Mouse (Mus musculus) cerebellum, postnatal 25 days (tissue): ENCODE data around the gene Cpne2.

ENCODE experiments used
- DNase-seq, 2 experiments: peaks; one replicate each; pipeline ENCODE4 v3.0.0; 2021; ENCODE audit warnings: mixed read lengths in 2 of 2

Gene Cpne2

DNA sequence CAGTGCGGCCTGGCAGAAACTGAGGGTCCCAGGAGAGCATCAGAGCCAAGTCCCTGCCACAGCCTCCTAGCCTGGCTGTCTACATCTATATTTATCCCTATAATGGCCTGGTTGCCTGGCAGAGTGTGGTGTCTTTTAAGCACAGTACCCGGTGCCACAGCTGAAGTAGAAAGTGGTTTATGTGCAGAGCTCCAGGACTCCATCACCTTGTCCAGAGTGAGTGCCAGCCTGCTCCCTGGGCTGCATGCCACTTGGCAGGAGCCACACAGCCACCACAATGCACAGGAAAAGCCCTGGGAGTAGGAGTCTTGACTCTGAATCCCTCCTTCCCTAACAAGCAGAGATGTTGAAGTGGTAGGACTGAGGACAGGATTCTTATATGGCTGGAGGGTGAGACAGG lies 4.7 kb downstream of the Cpne2 start:
- DNase-seq = peak; percentile 29 to 58

DNA sequence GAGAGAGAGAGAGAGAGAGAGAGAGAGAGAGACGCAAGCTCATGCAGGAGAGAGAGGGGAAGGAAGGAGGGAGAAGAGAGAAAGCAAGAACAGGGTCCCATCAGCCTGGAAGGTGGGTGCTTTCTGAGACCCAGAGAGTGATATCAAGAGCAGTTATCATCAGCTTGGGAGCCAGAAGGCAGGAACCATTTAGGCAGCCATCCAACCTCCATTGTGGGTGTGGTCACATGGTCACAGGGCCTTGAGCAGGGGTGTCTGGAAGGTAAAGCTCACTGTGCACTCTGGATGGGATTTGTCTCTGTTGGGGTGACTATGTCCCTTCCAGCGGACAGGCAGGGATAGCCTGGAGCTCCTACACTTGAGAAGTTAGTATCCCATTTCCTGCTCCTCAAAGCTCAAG lies 7.2 kb downstream of the Cpne2 start:
- DNase-seq = no peak

DNA sequence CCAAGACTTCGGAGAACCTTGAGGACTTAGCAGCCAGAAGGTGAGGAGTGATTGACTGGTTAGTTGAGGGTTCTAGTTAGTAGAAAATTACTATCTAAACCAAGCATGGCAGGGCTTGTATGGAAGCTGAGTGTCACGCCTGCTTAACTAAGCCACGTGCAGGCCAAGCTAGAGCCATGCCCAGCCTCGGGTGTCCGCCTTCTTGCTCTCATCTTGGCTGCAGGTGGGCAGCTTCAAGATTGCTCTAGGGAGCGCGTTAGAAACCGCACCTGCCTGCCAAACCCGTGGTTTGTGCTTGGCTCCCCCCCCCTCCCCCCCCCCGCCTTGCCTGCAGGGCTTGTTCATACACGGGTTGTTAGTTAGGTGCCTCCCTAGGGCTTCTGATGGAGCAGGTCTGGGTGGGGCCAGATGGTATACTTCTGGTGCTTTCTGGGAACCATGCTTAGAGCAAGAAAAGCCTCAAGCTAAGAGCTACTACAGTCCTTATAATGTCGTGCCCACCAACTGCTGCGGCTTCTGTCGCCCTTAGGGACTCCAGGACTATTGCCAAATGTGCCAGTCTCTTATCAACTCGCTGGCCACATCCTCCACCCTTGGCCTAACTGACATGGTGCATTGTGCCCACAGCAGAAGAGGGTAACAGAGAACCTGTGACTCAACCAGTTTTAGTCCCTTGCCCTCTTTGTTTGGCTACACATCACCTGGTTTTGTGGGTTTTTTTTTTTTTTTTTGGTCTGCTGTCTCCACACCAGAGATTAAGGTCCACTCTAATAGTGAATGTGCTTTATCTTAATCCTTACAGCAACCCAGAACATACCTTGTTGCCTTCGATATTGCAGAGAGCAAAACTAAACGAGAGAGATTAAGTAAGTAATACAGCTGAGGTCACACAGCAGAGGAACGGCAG lies 8.4 kb downstream of the Cpne2 start:
- no peak for DNase-seq

DNA sequence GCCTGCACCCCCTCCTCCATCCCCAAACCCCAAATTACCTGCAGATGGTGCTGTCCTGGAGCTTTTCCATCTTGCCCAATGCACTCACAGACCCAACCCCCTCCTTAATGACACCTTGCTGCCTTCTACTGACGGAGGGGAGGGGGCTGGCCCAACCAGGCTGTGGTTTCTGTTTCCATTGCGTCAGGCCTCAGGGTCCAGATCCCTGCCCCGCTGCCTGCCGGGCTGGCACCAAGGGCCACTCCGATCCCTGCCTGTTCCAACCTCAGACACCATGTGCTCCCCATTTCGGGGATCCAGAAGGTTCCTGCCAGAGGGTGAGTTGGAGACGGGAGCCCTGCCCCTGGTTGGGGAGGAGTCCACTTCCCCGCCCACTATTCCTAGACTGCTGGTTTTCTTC lies 11.2 kb downstream of the Cpne2 start:
- no peak for DNase-seq

DNA sequence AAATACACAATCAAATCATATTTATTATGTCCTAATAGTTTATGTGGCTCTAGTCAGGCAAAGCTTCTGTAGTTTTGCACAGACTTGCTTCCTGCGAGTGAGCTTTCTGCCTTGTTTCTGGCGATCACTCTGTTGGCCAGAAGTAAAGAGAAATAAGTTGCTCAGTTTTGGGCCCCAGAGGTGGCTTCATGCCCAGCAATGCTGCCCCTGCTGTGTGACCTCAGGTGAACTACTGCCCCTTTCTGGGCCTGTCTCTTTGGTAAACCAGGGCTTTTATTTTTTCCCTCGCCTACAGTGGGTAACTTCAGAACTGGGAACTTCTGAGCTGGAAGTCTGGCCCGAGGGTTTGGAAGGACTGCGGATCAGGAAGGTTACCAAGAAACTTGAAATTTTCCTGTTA lies 16.3 kb downstream of the Cpne2 start:
- DNase-seq = peak in 1 of 2 experiments; percentile 31

DNA sequence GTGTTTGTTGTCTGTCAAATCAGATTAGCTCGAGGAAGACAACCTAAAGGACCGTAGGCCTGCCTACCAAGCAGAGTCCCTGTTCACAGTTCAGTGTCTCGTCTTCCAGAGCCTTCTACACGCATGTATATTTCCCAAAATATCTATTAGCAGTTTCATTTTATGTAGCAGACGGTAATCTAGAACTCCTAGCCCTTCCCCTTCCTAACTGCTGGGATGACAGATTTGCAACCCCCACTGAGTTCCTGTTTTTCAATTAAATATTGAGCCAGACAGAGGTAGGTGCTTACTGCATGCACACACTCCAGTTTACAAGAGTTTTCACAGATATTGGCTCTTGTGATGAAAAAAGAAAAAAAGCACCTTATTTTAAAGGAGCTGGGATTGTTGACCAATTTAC lies 16.7 kb downstream of the Cpne2 start:
- no peak for DNase-seq

DNA sequence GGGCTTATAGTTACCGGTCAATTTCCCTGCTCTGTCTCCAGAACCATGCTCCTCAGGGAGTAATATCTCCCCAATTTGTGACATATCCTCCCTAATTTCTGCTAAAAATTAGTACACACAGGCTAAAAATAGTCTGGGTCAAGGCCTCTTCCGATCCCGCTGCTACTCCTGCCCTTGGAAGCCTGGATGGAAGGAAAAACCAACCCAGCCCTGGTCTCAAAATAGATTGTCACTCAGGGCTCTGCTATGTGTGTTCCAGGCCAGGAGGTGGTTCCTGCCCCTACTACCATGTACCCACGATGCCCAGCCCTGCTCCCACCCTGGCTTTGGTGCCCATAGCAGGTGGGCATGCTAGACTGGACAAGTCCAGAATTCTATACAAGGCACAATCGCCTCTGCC lies 17.2 kb downstream of the Cpne2 start:
- DNase-seq = no peak

DNA sequence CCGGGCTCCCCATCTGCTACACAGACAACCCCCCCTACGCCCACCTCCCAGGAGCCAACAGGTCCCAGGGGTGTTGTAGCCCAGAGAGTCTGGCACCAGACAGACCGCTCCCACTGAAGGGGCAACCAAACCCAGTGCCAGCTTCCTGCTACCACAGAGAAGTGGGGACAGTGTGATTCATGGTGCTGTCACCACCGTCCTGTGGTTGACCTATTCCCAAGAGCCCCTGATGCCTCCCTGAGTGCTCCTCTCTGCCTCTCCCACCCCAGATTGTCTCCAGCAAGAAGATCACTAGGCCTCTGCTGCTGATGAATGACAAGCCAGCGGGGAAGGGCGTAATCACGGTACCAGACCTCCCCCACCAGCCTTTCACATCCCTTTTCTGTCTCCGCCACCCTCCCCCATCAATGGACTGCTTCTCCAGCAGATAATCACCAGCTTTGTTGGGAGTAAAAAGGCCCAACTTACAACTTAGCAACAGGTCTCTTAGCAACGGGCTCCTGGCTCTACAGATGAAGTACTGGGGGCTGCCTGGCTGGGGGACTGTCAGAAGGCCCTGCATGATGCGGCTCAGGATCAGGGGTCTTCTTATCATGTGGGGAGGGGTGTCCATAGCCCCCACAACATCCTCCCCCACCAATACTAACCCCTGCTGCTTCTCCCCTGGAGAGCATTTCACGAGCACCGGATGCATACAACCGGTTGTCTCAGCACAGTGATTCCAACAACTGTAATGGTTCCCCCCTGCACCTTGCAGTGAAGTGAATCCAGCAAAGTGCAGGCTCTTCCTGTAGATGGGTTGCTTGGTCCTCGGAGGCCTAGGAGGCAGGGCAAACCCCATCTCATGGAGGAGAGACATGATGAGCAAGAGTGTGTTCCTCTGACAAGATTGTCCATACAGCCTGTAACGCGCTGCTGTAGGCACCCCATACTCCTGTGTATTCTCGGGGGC lies 19.0 kb downstream of the Cpne2 start:
- DNase-seq = peak in 1 of 2 experiments; percentile 37

DNA sequence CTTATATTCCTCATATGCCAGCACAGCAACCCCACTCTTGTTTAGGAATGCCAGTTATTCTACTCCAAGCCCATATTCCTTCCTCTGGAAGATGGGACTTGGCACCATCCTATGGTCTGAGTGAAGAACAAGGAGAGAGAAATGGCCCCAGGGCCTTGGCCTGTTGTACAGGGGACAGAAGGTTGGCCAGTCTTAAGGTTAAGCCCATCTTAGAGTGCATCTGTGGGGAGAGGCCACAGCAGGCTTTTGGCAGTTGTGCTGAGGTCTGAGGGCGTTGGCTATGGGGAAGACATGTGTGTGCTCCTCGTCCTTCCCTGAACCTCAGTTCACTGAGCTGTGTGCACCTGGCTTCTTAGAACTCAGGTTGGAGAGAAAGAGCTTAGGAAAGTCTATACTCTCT lies 19.9 kb downstream of the Cpne2 start:
- no peak for DNase-seq

DNA sequence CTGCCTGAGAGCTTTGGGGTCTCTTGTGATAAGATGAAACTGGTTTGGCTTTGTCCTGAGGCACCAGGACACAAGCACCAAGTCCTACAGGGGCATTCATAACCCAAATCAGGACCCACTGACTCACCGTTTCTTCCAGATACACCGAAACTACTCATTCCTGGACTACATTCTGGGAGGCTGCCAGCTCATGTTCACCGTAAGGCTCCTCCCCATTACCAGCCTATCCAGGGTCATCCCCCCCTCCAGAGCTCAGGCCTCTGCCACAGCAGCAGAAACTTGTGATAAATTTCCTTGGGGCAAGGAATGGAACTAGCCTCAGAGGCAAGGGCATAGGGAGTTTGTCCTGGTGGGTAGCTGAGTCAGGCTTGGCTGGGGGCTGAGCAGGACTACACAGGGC lies 24.5 kb downstream of the Cpne2 start:
- DNase-seq = no peak

DNA sequence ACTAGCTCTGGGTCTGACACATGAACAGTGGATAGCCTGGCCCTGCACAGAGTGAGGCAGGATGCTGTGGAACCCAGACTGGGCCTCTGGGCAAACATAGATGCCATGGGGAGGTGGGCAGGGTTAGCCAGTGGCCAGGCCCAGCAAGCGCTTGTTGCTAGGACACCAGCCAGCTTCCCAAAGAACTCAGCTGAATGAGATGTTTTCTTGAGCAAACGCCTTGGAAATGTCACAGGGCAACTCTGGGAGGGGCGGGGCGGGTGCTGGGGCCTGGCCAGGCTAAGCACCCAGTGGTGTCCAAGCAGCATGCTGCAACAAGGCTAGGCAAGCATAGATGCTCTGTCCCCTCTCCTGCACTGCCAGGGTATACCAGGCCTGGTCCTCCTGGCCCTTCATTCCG lies 28.5 kb downstream of the Cpne2 start:
- DNase-seq = peak in 1 of 2 experiments; percentile 33

DNA sequence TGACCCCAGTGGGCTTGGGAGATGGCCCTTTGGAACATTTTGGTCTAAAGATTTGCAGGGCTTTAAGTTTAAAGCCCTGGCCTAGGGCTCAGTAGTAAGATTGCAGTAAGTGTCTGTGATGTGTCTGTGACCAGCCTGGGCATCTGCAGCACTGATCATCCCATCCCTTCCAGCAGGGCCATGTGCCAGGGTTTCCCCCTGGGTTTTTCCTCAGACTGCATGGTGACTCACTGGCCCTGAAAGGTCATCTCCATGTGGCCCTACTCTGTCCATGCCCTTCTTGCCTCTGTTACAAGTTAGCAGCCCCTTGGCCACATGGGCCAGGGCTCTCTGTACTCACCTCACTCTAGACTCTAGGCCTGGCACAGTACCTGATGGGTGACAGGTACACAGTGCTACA lies 31.6 kb downstream of the Cpne2 start:
- DNase-seq = no peak

DNA sequence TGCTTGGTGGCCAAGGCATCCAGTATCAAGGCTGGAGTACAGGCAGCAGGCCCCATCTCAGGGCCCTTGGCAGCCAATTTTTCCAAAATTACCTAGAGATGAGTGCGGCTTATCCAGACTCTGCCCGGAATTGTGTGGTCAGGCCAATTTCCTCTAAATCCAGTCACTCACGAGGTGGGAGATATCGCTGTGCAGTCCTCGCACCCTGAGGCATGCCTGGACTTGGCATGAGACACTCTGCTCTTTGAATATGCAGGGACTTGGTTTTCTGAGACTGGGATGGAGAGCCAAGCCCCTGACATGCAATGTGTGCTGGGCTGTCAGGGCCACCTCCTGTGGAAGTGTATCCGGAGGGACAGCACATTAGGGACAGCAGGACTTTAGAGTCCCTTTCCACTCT lies 33.2 kb downstream of the Cpne2 start:
- no peak for DNase-seq

DNA sequence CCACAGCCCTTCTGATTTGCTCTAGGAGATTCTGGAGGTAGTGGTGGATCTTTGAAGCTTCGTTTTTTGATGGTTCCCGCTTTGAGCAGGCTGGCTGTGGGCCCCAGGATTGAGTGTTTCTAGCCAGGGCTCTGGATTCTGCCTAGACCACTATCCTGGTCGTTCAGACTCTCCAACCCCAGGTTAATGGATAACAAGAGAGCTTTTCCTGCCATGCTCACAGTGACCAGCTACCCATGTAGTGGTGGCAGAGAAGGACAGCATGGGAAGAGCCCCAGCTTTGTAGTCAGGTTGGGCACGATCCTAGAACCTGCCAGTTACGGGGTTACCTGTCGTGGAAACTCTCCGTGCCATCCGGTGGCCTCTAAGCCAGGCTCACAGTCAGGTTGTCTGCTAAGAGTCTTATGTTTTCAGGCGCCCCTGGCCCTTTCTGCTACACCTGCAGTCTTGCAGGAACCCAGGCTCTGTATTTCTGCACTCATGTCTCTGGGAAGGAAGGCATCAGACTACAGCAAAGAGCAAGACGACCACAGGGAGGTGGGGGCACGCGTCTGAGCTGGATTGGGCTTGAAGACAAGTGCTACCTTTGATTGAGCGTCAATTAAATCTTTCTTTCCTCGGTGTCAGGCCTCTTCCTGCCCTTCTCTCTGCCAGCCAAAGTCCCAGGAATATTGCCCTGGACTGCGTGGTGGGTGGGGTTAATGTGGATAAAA lies 33.8 kb downstream of the Cpne2 start:
- no peak for DNase-seq

DNA sequence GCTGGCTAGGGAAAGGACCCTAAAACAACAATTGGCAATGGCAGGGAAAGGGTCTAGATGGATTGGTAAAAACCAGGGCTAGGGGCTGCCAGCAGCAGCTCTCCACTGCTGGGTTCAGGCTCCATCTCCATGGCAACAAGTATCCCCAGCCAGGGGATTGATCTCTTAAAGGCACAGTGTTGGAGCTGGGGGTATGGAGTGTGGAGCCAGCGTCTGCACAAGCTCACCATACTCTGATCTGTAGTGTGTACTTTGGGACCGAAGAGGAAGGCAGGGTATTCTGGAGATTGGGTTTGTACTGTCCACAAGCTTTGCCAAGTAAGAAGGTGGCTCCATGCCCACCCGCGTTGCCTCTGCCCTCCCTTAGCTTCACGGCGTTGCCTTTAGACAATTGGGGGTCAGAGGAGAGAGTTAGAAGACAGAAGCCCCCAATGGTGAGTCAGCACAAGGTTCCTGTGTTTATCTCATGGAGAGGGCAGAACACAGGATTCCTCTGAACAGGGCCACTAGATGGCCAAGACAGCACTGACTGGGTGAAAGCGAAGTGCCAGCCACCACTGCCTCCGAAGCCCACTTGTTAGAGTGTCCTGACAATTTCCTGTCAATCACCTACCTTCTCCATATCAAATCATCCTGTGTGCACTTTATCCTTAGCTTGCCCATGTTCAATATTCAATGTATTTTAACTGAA lies 34.5 kb downstream of the Cpne2 start:
- DNase-seq = no peak

DNA sequence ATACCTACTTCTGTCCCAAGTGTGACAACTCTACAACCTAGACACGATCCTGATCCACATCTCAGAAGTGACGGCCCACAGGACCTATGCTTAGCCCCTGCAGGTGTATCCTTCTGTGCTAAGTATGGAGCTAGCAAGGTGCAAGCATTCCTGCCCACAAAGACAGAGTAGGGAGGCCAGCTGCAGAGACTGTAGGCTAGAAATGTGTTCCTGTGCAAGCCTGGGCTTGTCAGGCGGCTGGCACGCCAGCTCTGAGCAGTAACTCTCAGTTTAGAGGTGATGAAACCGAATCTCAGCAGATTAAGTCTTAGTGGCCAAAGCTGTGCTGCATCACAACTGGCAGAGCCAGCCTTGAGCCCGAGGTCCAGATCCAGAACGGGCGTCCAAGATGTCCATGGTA lies 35.3 kb downstream of the Cpne2 start:
- DNase-seq = no peak

DNA sequence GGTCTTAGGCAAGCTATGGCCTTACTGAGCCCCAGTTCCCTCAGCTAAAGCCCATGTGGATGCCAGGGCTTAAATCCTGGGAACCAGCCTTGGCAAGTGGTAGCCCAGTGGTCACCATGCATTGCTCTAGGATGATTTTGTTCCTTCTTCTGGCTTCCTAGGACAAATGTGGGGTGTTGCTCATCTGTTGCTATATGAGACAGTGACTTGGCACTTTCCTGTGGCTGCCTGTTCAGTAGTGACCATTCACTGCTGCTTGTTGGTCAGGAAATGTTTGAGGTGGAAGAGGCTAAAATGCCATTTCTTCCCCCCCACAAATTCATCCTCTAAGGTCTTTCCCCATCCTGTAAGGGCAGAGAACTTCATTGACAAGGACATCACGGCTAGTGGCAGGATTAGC lies 36.6 kb downstream of the Cpne2 start:
- no peak for DNase-seq

DNA sequence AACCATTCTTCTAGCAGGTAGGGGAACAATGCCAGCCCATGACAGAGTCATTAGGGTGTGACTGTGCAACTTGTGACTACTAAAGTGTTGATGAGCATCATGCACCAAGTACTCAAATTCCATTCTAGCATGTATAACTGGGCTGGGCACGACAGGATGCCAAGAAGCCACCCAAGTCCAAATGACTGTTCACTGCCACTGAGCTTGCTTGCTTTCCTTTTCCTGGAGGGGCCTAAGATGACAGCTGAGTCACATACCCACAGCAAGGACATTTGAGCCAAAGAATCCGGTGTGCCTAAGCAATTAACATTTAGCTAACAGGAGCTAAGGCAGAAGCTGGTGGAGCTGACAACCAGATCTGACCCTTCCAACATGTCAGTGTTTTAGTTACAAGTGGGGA lies 39.1 kb downstream of the Cpne2 start:
- DNase-seq = no peak

DNA sequence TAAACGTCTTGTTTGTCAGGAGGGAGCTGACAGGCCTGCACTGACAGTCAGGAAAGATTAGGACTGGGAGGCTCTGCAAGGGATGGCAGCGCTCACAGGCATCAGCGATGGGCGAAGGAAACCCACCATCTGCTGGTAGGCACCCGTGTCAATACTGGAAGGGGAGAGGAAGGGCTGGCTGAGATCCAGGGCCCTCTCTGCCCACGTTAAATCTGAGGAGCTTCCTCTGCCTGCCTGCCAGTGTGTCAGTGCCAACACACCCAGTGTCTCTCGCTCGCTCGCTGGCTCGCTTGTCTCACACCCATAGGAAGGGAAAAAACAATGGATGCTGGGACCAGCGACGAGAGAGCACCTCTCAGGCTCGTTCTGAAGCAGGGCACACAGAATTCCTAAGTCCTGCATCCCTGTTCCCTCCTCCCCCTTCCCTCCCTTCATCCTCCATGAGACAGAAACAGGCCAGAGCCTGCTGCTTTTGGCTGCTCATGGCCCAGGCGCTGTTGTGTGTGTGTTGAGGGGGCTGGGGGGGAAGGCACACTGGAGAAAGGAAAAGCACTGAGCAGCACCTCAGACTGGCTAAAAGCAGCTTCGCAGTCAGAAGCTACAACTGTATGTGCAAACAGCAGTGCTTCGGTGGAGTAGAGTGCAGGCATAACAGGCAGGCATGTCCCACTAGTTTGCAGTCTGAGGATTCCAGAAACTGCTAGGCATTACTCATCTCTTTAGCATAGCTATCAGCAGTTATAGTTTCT lies 41.5 kb downstream of the Cpne2 start:
- DNase-seq = peak; percentile 78 to 82

DNA sequence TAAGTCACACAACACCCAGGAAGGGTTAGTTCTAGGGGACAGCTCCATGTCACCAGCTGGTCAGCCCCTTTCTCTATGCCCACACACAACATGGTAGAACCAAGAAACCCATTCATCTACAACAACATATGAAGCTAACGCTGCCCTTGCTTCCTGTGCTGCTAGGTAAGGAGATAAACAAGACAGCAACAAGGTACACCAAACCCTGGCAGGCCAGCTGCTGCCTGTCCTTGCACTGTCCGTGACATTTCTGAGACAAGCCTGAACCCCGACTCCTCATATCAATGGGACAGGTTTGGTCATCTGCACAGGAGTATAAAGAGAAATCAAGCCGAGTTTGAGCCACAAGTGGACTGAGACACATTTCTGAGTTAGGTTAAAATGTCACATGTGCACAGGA lies 42.4 kb downstream of the Cpne2 start:
- no peak for DNase-seq

DNA sequence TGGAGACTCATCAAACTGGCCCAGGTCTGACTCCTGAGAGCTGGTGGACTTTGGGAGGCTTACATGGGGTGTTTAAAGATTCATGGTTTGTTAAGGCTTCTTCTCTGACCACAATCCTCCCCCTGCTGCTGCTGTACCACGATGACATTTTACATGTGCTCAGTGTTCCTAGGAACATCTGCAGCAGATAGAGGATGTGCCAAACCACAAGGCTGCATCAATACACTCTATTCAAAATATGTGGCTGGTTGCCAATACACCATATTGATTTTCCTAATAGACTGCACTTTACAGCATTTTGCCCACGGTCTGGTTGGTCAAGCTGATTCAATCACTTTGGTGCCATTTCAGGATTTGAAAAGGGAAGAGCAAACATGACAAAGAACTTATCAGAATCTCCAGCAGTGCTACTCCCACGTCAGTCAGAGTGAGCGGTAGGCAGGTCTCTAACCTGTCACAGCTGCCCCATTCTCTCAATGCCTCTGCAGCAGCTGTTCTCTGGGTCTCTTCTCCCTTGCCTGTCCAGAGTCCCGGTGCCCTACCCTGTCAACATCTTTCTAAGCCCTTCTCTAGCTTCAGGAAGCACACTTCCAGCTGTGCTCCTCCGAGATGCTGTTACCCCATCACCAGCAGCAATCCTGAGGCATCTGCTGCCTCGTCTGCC lies 49.2 kb downstream of the Cpne2 start:
- no peak for DNase-seq
